Mouse (Mus musculus) limb, embryonic 12.5 days (tissue): ENCODE data around the gene Usp6nl. TPM values are rescaled to one million over a fixed set of nuclear protein-coding genes. Genes with fewer than 3 reads are reported as not detected.
A peak's percentile ranks its signal among the peaks of the same experiment; 100 is the strongest.

Source experiments
- ATAC-seq: fragments of 200-750 bp; cut with Nextera tagmentation; 2 replicates; pipeline ENCODE4 v1.8.0; 2017; ENCODE audit warnings: low read depth, moderate TSS enrichment; ENCODE audit not compliant: insufficient number of reproducible peaks, insufficient read depth, low FRiP score, low TSS enrichment
- H3K27ac ChIP-seq: fragments of 300-500 bp; sonication (generic); 2 replicates; pipeline ENCODE4 v1.5.1; 2016; ENCODE audit warnings: mild to moderate bottlenecking, moderate library complexity
- H3K27me3 ChIP-seq: fragments of 300-500 bp; sonication (generic); 2 replicates; pipeline ENCODE4 v1.6.1; 2016; ENCODE audit warnings: mild to moderate bottlenecking, moderate library complexity
- H3K36me3 ChIP-seq: fragments of 300-500 bp; sonication (generic); 2 replicates; pipeline ENCODE4 v1.6.1; 2016; ENCODE audit warnings: mild to moderate bottlenecking, moderate library complexity
- H3K4me1 ChIP-seq: fragments of 300-500 bp; sonication (generic); replicated peaks from 2 replicates; pipeline ENCODE4 v1.6.1; 2016
- H3K4me2 ChIP-seq: fragments of 300-500 bp; sonication (generic); 2 replicates; pipeline ENCODE4 v1.6.1; 2016; ENCODE audit warnings: mild to moderate bottlenecking, moderate library complexity
- H3K4me3 ChIP-seq: fragments of 300-500 bp; sonication (generic); replicated peaks from 2 replicates; pipeline ENCODE4 v1.5.1; 2016; ENCODE audit warnings: mild to moderate bottlenecking
- H3K9ac ChIP-seq: fragments of 300-500 bp; sonication (generic); replicated peaks from 2 replicates; pipeline ENCODE4 v1.6.1; 2016; ENCODE audit warnings: mild to moderate bottlenecking, moderate library complexity
- H3K9me3 ChIP-seq: fragments of 300-500 bp; sonication (generic); 2 replicates; pipeline ENCODE4 v1.6.1; 2016; ENCODE audit warnings: mild to moderate bottlenecking, moderate library complexity
- WGBS: fragments of 180-500 bp; shearing (Covaris S2); methylation state at CpG from one replicate; pipeline ENCODE4 v1.1.7; 2016; 5-methylcytosine and 5-hydroxymethylcytosine counted together
- polyA plus RNA-seq: library from polyadenylated mRNA; unstranded; fragments of >200 nt; fragmentation: Nextera tagmentation; extraction: Ambion mirVana; gene quantifications from 2 replicates; pipeline ENCODE4 v1.2.1, GENCODE M21; 2016

Usp6nl gene
- polyA plus RNA-seq, 1 experiment from 2014 or later = 16.1 TPM

DNA sequence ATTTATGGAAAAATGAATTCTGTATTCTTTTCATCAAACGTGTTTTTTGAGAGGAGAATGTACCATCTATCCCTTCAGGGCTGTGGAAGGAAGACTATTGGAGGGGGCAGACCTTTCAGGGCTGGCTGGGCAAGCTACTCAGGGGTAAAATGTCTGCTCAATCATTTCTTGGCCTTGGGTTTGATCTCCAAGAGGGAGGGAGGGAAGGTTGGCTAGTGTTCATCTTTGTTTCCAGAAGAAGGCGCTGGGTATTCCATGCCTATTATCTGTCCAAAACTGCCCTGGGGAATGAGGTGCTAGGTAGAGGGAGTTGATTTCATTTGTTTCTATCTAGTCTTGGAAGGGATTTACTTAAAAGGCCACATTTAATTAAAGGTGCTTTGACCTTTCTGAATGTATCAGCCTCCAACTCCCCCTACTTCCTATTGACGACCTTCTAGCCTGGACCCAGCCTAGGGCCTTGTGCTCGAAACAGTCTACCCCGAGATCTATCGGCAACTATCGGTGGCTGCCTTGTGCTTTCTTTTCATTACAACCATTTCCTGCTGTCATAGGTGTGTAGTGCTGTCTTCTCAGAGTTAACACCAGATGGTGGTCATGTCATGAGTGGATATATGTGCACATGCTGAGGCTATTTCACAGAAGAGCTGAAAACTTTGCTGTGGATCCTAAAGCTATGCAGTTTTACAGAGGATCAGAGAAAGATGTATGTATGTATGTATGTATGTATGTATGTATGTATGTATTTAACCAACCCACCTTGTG lies 28.6 kb downstream of the Usp6nl start:
- Histone ChIP-seq H3K27me3 (no peaks in the 10 kb centered on the region), H3K9ac (no peak overlapping the region), H3K4me1 (peaks cover 30% of the 10 kb centered on the region), H3K9me3 (peaks cover 2% of the 10 kb centered on the region), H3K4me2 (no peak overlapping the region), H3K27ac (no peak overlapping the region), H3K36me3 (peaks cover under 1% of the 10 kb centered on the region; the same call in 1 of the 2 replicates), H3K4me3 (no peak overlapping the region)
- ATAC-seq = no peak
- 62% methylated on average over 7 of the region's 7 CpGs for WGBS

DNA sequence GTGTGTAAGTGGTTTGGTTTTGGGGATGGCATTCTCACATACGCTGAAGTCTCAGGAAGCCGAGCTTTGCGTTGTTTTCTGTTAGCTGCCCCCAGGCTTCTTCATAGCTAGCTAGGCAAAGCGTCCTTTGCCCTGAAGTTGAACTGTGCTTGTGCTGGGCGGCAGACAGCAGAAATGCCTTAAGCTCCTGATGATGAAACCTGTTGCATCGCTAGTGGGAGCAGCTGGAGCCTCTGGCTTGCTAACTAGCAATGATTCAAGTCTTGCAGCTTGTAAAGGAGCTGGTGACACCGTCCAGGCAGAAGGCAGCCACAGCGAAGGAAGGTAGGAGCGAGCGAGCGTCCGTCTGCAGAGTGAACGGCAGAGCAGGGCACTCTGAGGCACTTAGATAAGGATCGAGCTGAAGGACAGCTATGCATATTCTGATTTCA lies 30.1 kb downstream of the Usp6nl start:
- Histone ChIP-seq H3K4me1 (peaks cover 30% of the 10 kb centered on the region), H3K9ac (no peak overlapping the region), H3K9me3 (no peaks in the 10 kb centered on the region), H3K4me2 (peak overlapping the region; percentile 48), H3K27ac (peak overlapping the region; percentile 67), H3K36me3 (0 out of 2 replicates have a peak, but pooled peaks cover 3% of the 10 kb centered on the region), H3K27me3 (no peaks in the 10 kb centered on the region), H3K4me3 (peak overlapping the region; percentile 16; the same call in 1 of the 2 replicates)
- WGBS = 20% methylated on average over 14 of the region's 14 CpGs
- no peak for ATAC-seq

DNA sequence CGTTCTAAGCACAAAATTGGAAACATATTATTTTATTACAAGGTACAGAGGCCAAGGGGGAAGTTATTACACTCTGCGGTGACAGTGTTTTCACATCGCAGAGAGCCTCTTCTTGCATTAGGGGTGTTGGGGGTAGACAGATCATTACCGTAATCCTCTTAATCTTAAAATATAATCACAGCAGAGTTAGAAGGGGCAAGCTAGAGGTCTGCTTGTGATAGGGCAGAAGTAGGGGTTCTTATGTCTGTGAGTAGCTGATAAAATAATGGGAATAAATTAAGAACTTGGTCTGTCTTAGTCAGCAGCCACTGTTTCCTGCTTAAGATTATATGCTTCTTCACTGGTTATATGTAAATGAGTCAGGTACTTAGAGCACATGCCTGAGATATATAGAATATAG lies 30.6 kb downstream of the Usp6nl start:
- Histone ChIP-seq H3K36me3 (0 out of 2 replicates have a peak, but pooled peaks cover 3% of the 10 kb centered on the region), H3K4me1 (peaks cover 30% of the 10 kb centered on the region), H3K4me3 (0 out of 2 replicates have a peak overlapping the region, but pooled peaks have one; percentile 16), H3K9ac (no peak overlapping the region), H3K4me2 (peak overlapping the region; percentile 48), H3K9me3 (no peaks in the 10 kb centered on the region), H3K27ac (no peak overlapping the region), H3K27me3 (no peaks in the 10 kb centered on the region)
- no peak for ATAC-seq
- WGBS = 49% methylated on average over 4 of the region's 4 CpGs

DNA sequence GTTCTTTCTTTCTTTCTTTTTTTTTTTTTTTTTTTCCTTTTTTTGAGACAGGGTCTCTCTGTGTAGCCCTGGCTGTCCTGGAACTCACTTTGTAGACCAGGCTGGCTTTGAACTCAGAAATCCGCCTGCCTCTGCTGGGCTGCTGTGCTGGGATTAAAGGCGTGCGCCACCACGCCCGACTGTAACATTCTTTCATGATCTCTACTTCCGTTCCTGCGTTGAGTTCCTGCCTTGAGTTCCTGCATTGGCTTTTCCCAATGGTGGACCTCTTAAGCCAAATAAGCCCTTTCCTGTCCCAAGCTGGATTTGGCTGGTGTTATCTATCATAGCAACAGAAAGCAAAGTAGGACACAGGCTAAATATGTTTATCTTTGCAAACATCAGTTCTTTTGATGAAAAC lies 34.8 kb downstream of the Usp6nl start:
- no peak overlapping the region for H3K9ac ChIP-seq
- WGBS = 98% methylated on average over 7 of the region's 7 CpGs
- H3K9me3 ChIP-seq = no peaks in the 10 kb centered on the region

DNA sequence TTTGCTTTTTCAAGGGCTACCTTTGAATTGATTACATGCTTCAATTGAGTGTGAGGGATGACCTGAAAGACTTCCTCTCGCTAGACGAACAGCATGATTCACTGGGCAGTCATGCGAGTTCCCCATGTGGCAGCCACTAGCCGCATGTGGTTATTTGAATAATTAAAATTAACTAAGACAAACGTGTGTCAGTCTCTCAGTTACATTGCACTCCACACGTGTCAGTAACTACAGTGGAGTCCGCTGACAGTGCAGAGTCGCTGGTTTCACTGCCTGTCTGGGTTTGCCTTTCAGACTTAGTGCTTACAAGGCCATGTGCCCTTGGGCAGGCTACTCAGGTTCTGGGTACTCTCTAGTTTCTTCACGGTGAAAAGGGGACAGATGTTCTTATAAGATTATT lies 37.2 kb downstream of the Usp6nl start:
- 0 out of 2 replicates have a peak, but pooled peaks cover 3% of the 10 kb centered on the region for H3K36me3 ChIP-seq
- no peak for ATAC-seq
- no peak overlapping the region for H3K4me3 ChIP-seq
- H3K9ac ChIP-seq = no peak overlapping the region
- H3K4me2 ChIP-seq = no peak overlapping the region
- WGBS = 60% methylated on average over 9 of the region's 9 CpGs
- H3K27ac ChIP-seq = no peak overlapping the region
- no peaks in the 10 kb centered on the region for H3K9me3 ChIP-seq
- H3K4me1 ChIP-seq = peaks cover 23% of the 10 kb centered on the region
- H3K27me3 ChIP-seq = no peaks in the 10 kb centered on the region

More for the DNA sequence above, 34.8 kb downstream of the Usp6nl start:
- peaks cover 25% of the 10 kb centered on the region for H3K4me1 ChIP-seq
- no peak overlapping the region for H3K27ac ChIP-seq
- 0 out of 2 replicates have a peak, but pooled peaks cover 3% of the 10 kb centered on the region for H3K36me3 ChIP-seq
- no peak overlapping the region for H3K4me3 ChIP-seq
- H3K27me3 ChIP-seq = no peaks in the 10 kb centered on the region
- no peak for ATAC-seq
- no peak overlapping the region for H3K4me2 ChIP-seq

DNA sequence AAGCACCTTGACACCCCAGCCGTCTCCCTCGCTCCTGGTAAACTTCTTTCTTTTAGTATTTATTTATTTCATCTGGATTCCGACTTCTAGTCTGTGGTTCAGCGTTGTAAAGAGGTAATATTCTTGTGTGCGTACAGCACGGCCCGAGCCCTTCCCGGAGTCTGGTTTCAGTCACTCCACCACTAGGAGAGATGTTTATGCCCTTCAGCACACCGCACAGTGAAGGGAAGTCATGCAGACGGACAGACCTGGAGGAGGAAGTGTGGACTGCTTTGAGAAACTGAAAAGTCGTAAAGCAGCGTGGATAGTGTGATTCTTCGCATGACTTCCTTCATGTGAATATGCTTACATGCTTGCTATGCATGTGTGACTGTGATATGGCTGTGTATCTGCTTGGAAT lies 40.7 kb downstream of the Usp6nl start:
- H3K4me2 ChIP-seq = no peak overlapping the region
- H3K4me1 ChIP-seq = peaks cover 38% of the 10 kb centered on the region
- H3K9me3 ChIP-seq = no peaks in the 10 kb centered on the region
- no peaks in the 10 kb centered on the region for H3K27me3 ChIP-seq
- 0 out of 2 replicates have a peak, but pooled peaks have one; percentile 26 for ATAC-seq
- H3K4me3 ChIP-seq = no peak overlapping the region
- H3K9ac ChIP-seq = no peak overlapping the region
- no peaks in the 10 kb centered on the region for H3K36me3 ChIP-seq
- 0 out of 2 replicates have a peak overlapping the region, but pooled peaks have one; percentile 29 for H3K27ac ChIP-seq
- WGBS = 43% methylated on average over 13 of the region's 13 CpGs

DNA sequence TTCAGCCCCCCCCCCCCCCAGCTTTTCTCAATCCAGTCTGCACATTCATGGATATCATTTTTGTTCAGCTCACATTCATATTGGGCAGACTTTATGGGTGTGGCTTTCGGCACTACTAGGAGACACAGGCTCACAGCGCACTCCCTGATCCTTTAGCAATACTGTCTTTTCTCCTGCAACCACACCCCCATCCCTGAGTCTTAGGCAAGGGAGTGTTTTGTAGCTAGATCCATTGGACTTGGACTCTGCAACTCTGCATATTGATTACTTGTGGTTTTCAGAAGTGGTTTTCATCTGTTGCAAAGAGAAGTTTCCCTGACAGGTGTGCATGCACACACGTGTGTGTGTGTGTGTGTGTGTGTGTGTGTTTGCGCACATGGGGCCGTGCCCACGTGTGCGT lies 41.5 kb downstream of the Usp6nl start:
- WGBS = 91% methylated on average over 7 of the region's 7 CpGs
- Histone ChIP-seq H3K27me3 (no peaks in the 10 kb centered on the region), H3K9ac (no peak overlapping the region), H3K36me3 (no peaks in the 10 kb centered on the region), H3K4me3 (no peak overlapping the region), H3K4me1 (peaks cover 38% of the 10 kb centered on the region), H3K4me2 (no peak overlapping the region), H3K27ac (no peak overlapping the region), H3K9me3 (no peaks in the 10 kb centered on the region)
- no peak for ATAC-seq

DNA sequence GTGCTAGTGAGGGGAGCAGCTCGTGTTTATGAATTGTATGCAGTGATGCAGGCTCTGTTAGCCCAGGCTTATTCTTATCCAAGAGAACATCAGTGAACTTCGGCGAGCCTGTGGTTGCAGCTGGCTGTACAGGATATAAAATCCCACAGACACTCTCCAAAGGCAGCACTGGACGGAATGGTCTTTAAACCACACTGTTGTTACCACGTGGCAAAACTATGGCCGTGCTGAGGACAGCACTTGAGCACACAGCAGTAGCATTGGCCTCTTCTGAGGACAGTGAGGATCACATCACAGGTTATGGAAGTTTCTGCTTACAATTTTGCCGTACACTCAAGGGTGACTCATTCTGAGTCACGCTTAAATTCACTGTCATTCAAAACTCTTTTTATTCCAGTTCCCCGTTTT lies 44.1 kb downstream of the Usp6nl start:
- peak overlapping the region; percentile 26 for H3K27ac ChIP-seq
- WGBS = 69% methylated on average over 9 of the region's 9 CpGs
- H3K9ac ChIP-seq = no peak overlapping the region
- peak overlapping the region; percentile 13; the same call in 1 of the 2 replicates for H3K4me2 ChIP-seq
- H3K4me3 ChIP-seq = no peak overlapping the region
- no peak for ATAC-seq
- H3K36me3 ChIP-seq = no peaks in the 10 kb centered on the region
- no peaks in the 10 kb centered on the region for H3K9me3 ChIP-seq
- H3K27me3 ChIP-seq = no peaks in the 10 kb centered on the region
- H3K4me1 ChIP-seq = peaks cover 54% of the 10 kb centered on the region

DNA sequence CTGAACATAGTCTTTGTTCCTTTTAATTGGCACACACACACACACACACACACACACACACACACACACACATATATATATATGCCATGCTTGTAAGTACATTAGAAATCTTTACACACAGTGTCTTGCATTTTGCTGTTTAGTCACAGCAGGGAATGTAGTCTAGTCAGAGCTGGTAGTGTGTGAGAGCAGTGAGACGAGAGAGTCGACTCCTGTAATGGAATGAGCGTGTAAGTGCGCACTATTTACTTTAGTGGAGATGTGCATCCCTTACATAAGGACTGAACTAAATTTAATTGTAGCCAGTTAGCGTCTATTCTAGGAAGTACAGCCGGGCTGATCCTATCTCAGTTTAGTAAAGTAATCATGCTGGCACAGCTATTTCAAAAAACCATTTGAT lies 44.5 kb downstream of the Usp6nl start:
- no peak overlapping the region for H3K9ac ChIP-seq
- no peaks in the 10 kb centered on the region for H3K36me3 ChIP-seq
- H3K4me2 ChIP-seq = no peak overlapping the region
- H3K4me1 ChIP-seq = peaks cover 58% of the 10 kb centered on the region
- peak overlapping the region; percentile 26; the same call in 1 of the 2 replicates for H3K27ac ChIP-seq
- 84% methylated on average over 6 of the region's 6 CpGs for WGBS
- H3K4me3 ChIP-seq = no peak overlapping the region
- ATAC-seq = no peak
- H3K27me3 ChIP-seq = no peaks in the 10 kb centered on the region
- H3K9me3 ChIP-seq = no peaks in the 10 kb centered on the region

DNA sequence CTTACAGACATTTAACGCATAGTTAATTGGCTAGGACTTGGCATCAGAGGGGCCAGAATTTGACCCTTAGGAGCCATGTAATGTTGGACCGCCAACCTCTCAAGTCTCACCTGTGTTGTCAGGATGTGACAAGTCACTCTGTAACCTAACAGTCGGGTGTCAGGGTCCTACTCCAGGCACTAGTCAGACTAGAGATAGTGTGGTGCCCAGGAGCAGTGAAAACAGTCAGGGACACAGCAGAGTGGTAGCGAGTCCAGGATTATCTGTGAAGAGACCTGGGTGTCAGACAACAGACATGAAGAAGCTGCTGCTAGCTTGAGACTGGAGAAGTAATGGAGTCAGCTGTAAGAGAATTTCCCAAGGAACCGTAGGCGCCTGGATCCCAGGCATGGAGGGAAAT lies 45.0 kb downstream of the Usp6nl start:
- H3K4me3 ChIP-seq = no peak overlapping the region
- H3K9me3 ChIP-seq = no peaks in the 10 kb centered on the region
- no peaks in the 10 kb centered on the region for H3K36me3 ChIP-seq
- H3K4me1 ChIP-seq = peaks cover 56% of the 10 kb centered on the region
- no peak for ATAC-seq
- no peaks in the 10 kb centered on the region for H3K27me3 ChIP-seq
- no peak overlapping the region for H3K4me2 ChIP-seq
- no peak overlapping the region for H3K27ac ChIP-seq
- WGBS = 83% methylated on average over 6 of the region's 6 CpGs
- no peak overlapping the region for H3K9ac ChIP-seq

DNA sequence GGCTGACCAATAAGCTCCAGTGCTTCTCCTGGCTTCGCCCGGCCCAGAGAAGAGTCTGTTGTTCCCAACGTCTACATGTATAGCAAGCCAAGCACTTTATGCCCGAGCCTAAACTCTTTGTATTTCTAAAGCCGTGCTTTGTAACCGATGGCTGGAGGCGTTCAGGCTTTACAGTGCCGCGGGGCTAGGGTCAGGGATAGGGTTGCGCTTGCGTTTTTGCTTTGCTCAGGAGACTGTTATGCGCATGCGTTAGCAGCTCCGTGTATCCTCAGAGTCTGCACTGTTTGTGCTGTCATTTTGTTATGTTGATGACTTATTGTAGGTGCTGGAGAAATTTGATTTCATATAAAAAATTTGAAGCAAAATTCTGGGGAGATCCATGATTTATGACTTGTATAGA lies 51.7 kb downstream of the Usp6nl start:
- Histone ChIP-seq H3K36me3 (no peaks in the 10 kb centered on the region), H3K9ac (no peak overlapping the region), H3K9me3 (no peaks in the 10 kb centered on the region), H3K27ac (no peak overlapping the region), H3K4me3 (no peak overlapping the region), H3K4me2 (no peak overlapping the region), H3K4me1 (peaks cover 38% of the 10 kb centered on the region), H3K27me3 (no peaks in the 10 kb centered on the region)
- WGBS = 81% methylated on average over 14 of the region's 14 CpGs
- no peak for ATAC-seq
